Mouse (Mus musculus) CH12.LX (cell line): Measurements from ENCODE around the gene Usp17ld. TPM values are rescaled to one million over a fixed set of nuclear protein-coding genes. Genes with fewer than 3 reads are reported as not detected.

Experiments used
- DNase-seq: peaks from one replicate; pipeline ENCODE4 v3.0.0-alpha.2; 2013; ENCODE audit errors: extremely low read depth
- H3K27ac ChIP-seq: 2 replicates; pipeline ENCODE4 v1.5.1; 2012; ENCODE audit warnings: low read depth, mild to moderate bottlenecking, control low read depth, moderate library complexity; ENCODE audit not compliant: insufficient read depth
- H3K27me3 ChIP-seq: replicated peaks from 2 replicates; pipeline ENCODE3; 2012; ENCODE audit warnings: inconsistent platforms
- H3K36me3 ChIP-seq, 2 experiments: replicated peaks in 1 of 2; 2 replicates each; pipeline versions ENCODE3 to v1.6.1; 2012; ENCODE audit warnings: inconsistent platforms in 1 of 2, low read length in 1 of 2, mild to moderate bottlenecking in 1 of 2, mixed read lengths in 1 of 2, moderate library complexity in 1 of 2; ENCODE audit not compliant: control insufficient read depth in 1 of 2, insufficient read depth in 1 of 2
- H3K4me1 ChIP-seq, 2 experiments: 2 replicates each; pipeline ENCODE4 v1.6.1; 2012; ENCODE audit warnings: inconsistent platforms in 1 of 2, moderate library complexity in 1 of 2; ENCODE audit not compliant: insufficient read depth in 2 of 2, control insufficient read depth in 1 of 2
- H3K4me2 ChIP-seq: 2 replicates; pipeline ENCODE4 v1.6.1; 2012; ENCODE audit warnings: low read depth, mild to moderate bottlenecking, control low read depth; ENCODE audit not compliant: poor library complexity, insufficient read depth, severe bottlenecking
- H3K4me3 ChIP-seq, 3 experiments: fragments of 150-350 bp in 1 of 3; sonication (generic) in 1 of 3; replicated peaks in 1 of 3; 2 replicates each; pipeline versions ENCODE3 to v1.5.1; 2011 to 2012; ENCODE audit warnings: low read depth in 2 of 3, low read length in 2 of 3, mild to moderate bottlenecking in 2 of 3, moderate library complexity in 2 of 3, control low read depth in 1 of 3, improper control_type of control experiment in 1 of 3, inconsistent platforms in 1 of 3, mixed read lengths in 1 of 3; ENCODE audit not compliant: poor library complexity in 1 of 3
- H3K79me2 ChIP-seq: replicated peaks from 2 replicates; pipeline ENCODE4 v1.6.1; 2012; ENCODE audit warnings: mild to moderate bottlenecking, moderate library complexity; ENCODE audit not compliant: control insufficient read depth, poor library complexity, insufficient read depth, severe bottlenecking; ENCODE audit errors: extremely low read depth
- H3K9ac ChIP-seq: 2 replicates; pipeline ENCODE4 v1.6.1; 2012; ENCODE audit warnings: low read depth, mild to moderate bottlenecking, control low read depth, moderate library complexity; ENCODE audit not compliant: insufficient read depth
- H3K9me3 ChIP-seq: replicated peaks from 2 replicates; pipeline ENCODE3; 2012; ENCODE audit warnings: low read length, inconsistent platforms, mixed read lengths
- BHLHE40 ChIP-seq: IDR thresholded peaks from 2 replicates; pipeline ENCODE4 v1.6.1; 2011; ENCODE audit warnings: mild to moderate bottlenecking, low read depth, low read length, improper control_type of control experiment
- ELF1 ChIP-seq: IDR thresholded peaks from 2 replicates; pipeline ENCODE4 v1.6.1; 2014; ENCODE audit warnings: low read depth, mild to moderate bottlenecking, inconsistent platforms, low read length, improper control_type of control experiment
- EP300 ChIP-seq: IDR thresholded peaks from 2 replicates; pipeline ENCODE4 v1.6.1; 2011; ENCODE audit warnings: low read length, improper control_type of control experiment
- ETS1 ChIP-seq: conservative IDR thresholded peaks from 2 replicates; pipeline ENCODE4 v1.6.1; 2012; ENCODE audit warnings: low read depth, mild to moderate bottlenecking, inconsistent platforms, low read length, improper control_type of control experiment, moderate library complexity
- HCFC1 ChIP-seq: IDR thresholded peaks from 2 replicates; pipeline ENCODE4 v1.6.1; 2012; ENCODE audit warnings: low read depth, mild to moderate bottlenecking, inconsistent platforms, low read length, improper control_type of control experiment
- IRF4 ChIP-seq: IDR thresholded peaks from 2 replicates; pipeline ENCODE4 v1.6.1; 2014; ENCODE audit warnings: low read depth, mild to moderate bottlenecking, inconsistent platforms, low read length, improper control_type of control experiment
- JUND ChIP-seq: conservative IDR thresholded peaks from 2 replicates; pipeline ENCODE4 v1.6.1; 2011; ENCODE audit warnings: low read depth, low read length, improper control_type of control experiment
- MAZ ChIP-seq: IDR thresholded peaks from 2 replicates; pipeline ENCODE4 v1.6.1; 2012; ENCODE audit warnings: low read depth, mild to moderate bottlenecking, inconsistent platforms, low read length, improper control_type of control experiment, moderate library complexity
- MEF2A ChIP-seq: IDR thresholded peaks from 2 replicates; pipeline ENCODE4 v1.6.1; 2014; ENCODE audit warnings: low read depth, mild to moderate bottlenecking, inconsistent platforms, low read length, improper control_type of control experiment, borderline replicate concordance
- MXI1 ChIP-seq: IDR thresholded peaks from 2 replicates; pipeline ENCODE4 v1.6.1; 2011; ENCODE audit warnings: mild to moderate bottlenecking, low read depth, low read length, improper control_type of control experiment
- NELFE ChIP-seq: IDR thresholded peaks from 2 replicates; pipeline ENCODE4 v1.6.1; 2011; ENCODE audit warnings: low read depth, low read length, improper control_type of control experiment
- ZKSCAN1 ChIP-seq: IDR thresholded peaks from 2 replicates; pipeline ENCODE4 v1.6.1; 2012; ENCODE audit warnings: low read depth, inconsistent platforms, low read length, improper control_type of control experiment, borderline replicate concordance
- dilution Hi-C: fragments of 300-500 bp; cut with MboI; formaldehyde crosslinking; loops from 2 replicates; pipeline ENCODE4 v1.14.3; 2020; ENCODE audit warnings: low sequenced_read_pairs; ENCODE audit not compliant: extremely low pct_unique_long_range_greater_than_20kb, extremely low pct_ligation_motif_present
- in situ Hi-C: fragments of 300-500 bp; cut with MboI; formaldehyde crosslinking; loops from 3 replicates; pipeline ENCODE4 v1.14.3; 2019; ENCODE audit warnings: low sequenced_read_pairs, low pct_ligation_motif_present, low pct_unique_long_range_greater_than_20kb, mixed read lengths
- polyA plus RNA-seq: library from polyadenylated mRNA; unstranded; fragments of >175 nt; gene quantifications from 2 replicates; pipeline ENCODE4 v1.2.1, GENCODE M21; 2012; ENCODE audit warnings: low read depth; ENCODE audit not compliant: insufficient read length
- total RNA-seq, 2 experiments: library from RNA; depleted of rRNA; stranded (reverse); fragments of 300-350 nt in 1 of 2; fragments of >200 nt in 1 of 2; gene quantifications; 2 replicates each; pipeline ENCODE4 v1.2.3; 2012 to 2014

Gene Usp17ld
- total and polyA plus RNA-seq, 3 experiments, result not detected

- H3K9ac ChIP-seq, result no peak within 1 kb of the TSS
- no peak for TF ChIP-seq MAZ
- TF ChIP-seq MEF2A, result no peak
- TF ChIP-seq ZKSCAN1, result no peak
- TF ChIP-seq IRF4, result no peak
- no peak for TF ChIP-seq BHLHE40
- no peak for TF ChIP-seq ELF1
- TF ChIP-seq MXI1, result no peak
- TF ChIP-seq HCFC1, result no peak
- TF ChIP-seq EP300, result no peak
- TF ChIP-seq NELFE, result no peak
- no peak for TF ChIP-seq ETS1
- TF ChIP-seq JUND, result no peak
- H3K4me1 ChIP-seq, result no peaks in the 10 kb centered on the region
- H3K9me3 ChIP-seq, result no peaks in the 10 kb centered on the region
- dilution Hi-C loops, result no loop called here
- DNase-seq, result no peak
- no peak within 1 kb of the TSS for H3K4me3 ChIP-seq
- no peaks in the 10 kb centered on the region for H3K27me3 ChIP-seq
- H3K36me3 ChIP-seq, result no peaks in the 10 kb centered on the region
- no peak within 1 kb of the TSS for H3K27ac ChIP-seq
- H3K4me2 ChIP-seq, result no peak within 1 kb of the TSS
- H3K79me2 ChIP-seq, result no peaks in the 10 kb centered on the region
- in situ Hi-C loops, result no loop called here
Observed at GRCm38 (mm10) chr7:103211562-103211961, 40.7 kb downstream of the Usp17ld start, which contains the start of gene Olfr593. Gene Olfr593 (plus strand): TSS chr7:103211862.

Other genes starting within 250 kb of the Usp17ld start
Only the 20 nearest of the 24 such genes appear.
- not detected in 2 replicates for gene Olfr583, start 201.2 kb downstream of the Usp17ld start, total RNA-seq (2012; rRNA removed)
- gene Olfr583, start 201.2 kb downstream of the Usp17ld start, total RNA-seq (2014; rRNA removed), result not detected in 2 replicates
- gene Olfr583, start 201.2 kb downstream of the Usp17ld start, polyA plus RNA-seq, result not detected in 2 replicates
- gene Olfr584, start 170.6 kb downstream of the Usp17ld start, total RNA-seq (2012; rRNA removed), result not detected in 2 replicates
- not detected in 2 replicates for gene Olfr584, start 170.6 kb downstream of the Usp17ld start, total RNA-seq (2014; rRNA removed)
- not detected in 2 replicates for gene Olfr584, start 170.6 kb downstream of the Usp17ld start, polyA plus RNA-seq
- gene Olfr585, start 154.8 kb downstream of the Usp17ld start, total RNA-seq (2012; rRNA removed), result not detected in 2 replicates
- gene Olfr585, start 154.8 kb downstream of the Usp17ld start, total RNA-seq (2014; rRNA removed), result not detected in 2 replicates
- not detected in 2 replicates for gene Olfr585, start 154.8 kb downstream of the Usp17ld start, polyA plus RNA-seq
- not detected in 2 replicates for gene Olfr586, start 126.9 kb downstream of the Usp17ld start, total RNA-seq (2012; rRNA removed)
- not detected in 2 replicates for gene Olfr586, start 126.9 kb downstream of the Usp17ld start, total RNA-seq (2014; rRNA removed)
- not detected in 2 replicates for gene Olfr586, start 126.9 kb downstream of the Usp17ld start, polyA plus RNA-seq
- not detected in 2 replicates for gene Olfr588-ps1, start 111.6 kb downstream of the Usp17ld start, total RNA-seq (2012; rRNA removed)
- gene Olfr588-ps1, start 111.6 kb downstream of the Usp17ld start, total RNA-seq (2014; rRNA removed), result not detected in 2 replicates
- not detected in 2 replicates for gene Olfr588-ps1, start 111.6 kb downstream of the Usp17ld start, polyA plus RNA-seq
- not detected in 2 replicates for gene Olfr589, start 96.1 kb downstream of the Usp17ld start, total RNA-seq (2012; rRNA removed)
- not detected in 2 replicates for gene Olfr589, start 96.1 kb downstream of the Usp17ld start, total RNA-seq (2014; rRNA removed)
- gene Olfr589, start 96.1 kb downstream of the Usp17ld start, polyA plus RNA-seq, result not detected in 2 replicates
- gene Olfr591, start 74.2 kb downstream of the Usp17ld start, total RNA-seq (2012; rRNA removed), result not detected in 2 replicates
- gene Olfr591, start 74.2 kb downstream of the Usp17ld start, total RNA-seq (2014; rRNA removed), result not detected in 2 replicates
- gene Olfr591, start 74.2 kb downstream of the Usp17ld start, polyA plus RNA-seq, result not detected in 2 replicates
- gene Olfr592, start 67.7 kb downstream of the Usp17ld start, total RNA-seq (2012; rRNA removed), result not detected in 2 replicates
- not detected in 2 replicates for gene Olfr592, start 67.7 kb downstream of the Usp17ld start, total RNA-seq (2014; rRNA removed)
- gene Olfr592, start 67.7 kb downstream of the Usp17ld start, polyA plus RNA-seq, result not detected in 2 replicates
- gene Olfr593, start 40.6 kb downstream of the Usp17ld start, total RNA-seq (2012; rRNA removed), result not detected in 2 replicates
- gene Olfr593, start 40.6 kb downstream of the Usp17ld start, total RNA-seq (2014; rRNA removed), result not detected in 2 replicates
- not detected in 2 replicates for gene Olfr593, start 40.6 kb downstream of the Usp17ld start, polyA plus RNA-seq
- not detected in 2 replicates for gene Olfr594, start 35.5 kb downstream of the Usp17ld start, total RNA-seq (2012; rRNA removed)
- not detected in 2 replicates for gene Olfr594, start 35.5 kb downstream of the Usp17ld start, total RNA-seq (2014; rRNA removed)
- not detected in 2 replicates for gene Olfr594, start 35.5 kb downstream of the Usp17ld start, polyA plus RNA-seq
- not detected in 2 replicates for gene Olfr596, start 53.1 kb upstream of the Usp17ld start, total RNA-seq (2012; rRNA removed)
- not detected in 2 replicates for gene Olfr596, start 53.1 kb upstream of the Usp17ld start, total RNA-seq (2014; rRNA removed)
- not detected in 2 replicates for gene Olfr596, start 53.1 kb upstream of the Usp17ld start, polyA plus RNA-seq
- gene Olfr597, start 63.8 kb upstream of the Usp17ld start, total RNA-seq (2012; rRNA removed), result not detected in 2 replicates
- gene Olfr597, start 63.8 kb upstream of the Usp17ld start, total RNA-seq (2014; rRNA removed), result not detected in 2 replicates
- gene Olfr597, start 63.8 kb upstream of the Usp17ld start, polyA plus RNA-seq, result not detected in 2 replicates
- not detected in 2 replicates for gene Olfr598, start 71.1 kb upstream of the Usp17ld start, total RNA-seq (2012; rRNA removed)
- gene Olfr598, start 71.1 kb upstream of the Usp17ld start, total RNA-seq (2014; rRNA removed), result not detected in 2 replicates
- gene Olfr598, start 71.1 kb upstream of the Usp17ld start, polyA plus RNA-seq, result not detected in 2 replicates
- gene Olfr599, start 83.4 kb upstream of the Usp17ld start, total RNA-seq (2012; rRNA removed), result not detected in 2 replicates
- gene Olfr599, start 83.4 kb upstream of the Usp17ld start, total RNA-seq (2014; rRNA removed), result not detected in 2 replicates
- gene Olfr599, start 83.4 kb upstream of the Usp17ld start, polyA plus RNA-seq, result not detected in 2 replicates
- not detected in 2 replicates for gene Olfr600, start 97.2 kb upstream of the Usp17ld start, total RNA-seq (2012; rRNA removed)
- gene Olfr600, start 97.2 kb upstream of the Usp17ld start, total RNA-seq (2014; rRNA removed), result not detected in 2 replicates
- not detected in 2 replicates for gene Olfr600, start 97.2 kb upstream of the Usp17ld start, polyA plus RNA-seq
- not detected in 2 replicates for gene Olfr601, start 110.2 kb upstream of the Usp17ld start, total RNA-seq (2012; rRNA removed)
- gene Olfr601, start 110.2 kb upstream of the Usp17ld start, total RNA-seq (2014; rRNA removed), result not detected in 2 replicates
- not detected in 2 replicates for gene Olfr601, start 110.2 kb upstream of the Usp17ld start, polyA plus RNA-seq
- gene Olfr603, start 133.7 kb upstream of the Usp17ld start, total RNA-seq (2012; rRNA removed), result not detected in 2 replicates
- not detected in 2 replicates for gene Olfr603, start 133.7 kb upstream of the Usp17ld start, total RNA-seq (2014; rRNA removed)
- not detected in 2 replicates for gene Olfr603, start 133.7 kb upstream of the Usp17ld start, polyA plus RNA-seq
- not detected in 2 replicates for gene Usp17lc, start 162.6 kb upstream of the Usp17ld start, total RNA-seq (2012; rRNA removed)
- not detected in 2 replicates for gene Usp17lc, start 162.6 kb upstream of the Usp17ld start, total RNA-seq (2014; rRNA removed)
- not detected in 2 replicates for gene Usp17lc, start 162.6 kb upstream of the Usp17ld start, polyA plus RNA-seq
- gene Olfr605, start 192.9 kb upstream of the Usp17ld start, total RNA-seq (2012; rRNA removed), result not detected in 2 replicates
- not detected in 2 replicates for gene Olfr605, start 192.9 kb upstream of the Usp17ld start, total RNA-seq (2014; rRNA removed)
- not detected in 2 replicates for gene Olfr605, start 192.9 kb upstream of the Usp17ld start, polyA plus RNA-seq
- gene Olfr606, start 196.5 kb upstream of the Usp17ld start, total RNA-seq (2012; rRNA removed), result not detected in 2 replicates
- not detected in 2 replicates for gene Olfr606, start 196.5 kb upstream of the Usp17ld start, total RNA-seq (2014; rRNA removed)
- gene Olfr606, start 196.5 kb upstream of the Usp17ld start, polyA plus RNA-seq, result not detected in 2 replicates